Mouse (Mus musculus): ENCODE data around the gene Ntrk1.
"Not testable (repeated sequence)": the region's sequence is repeated elsewhere in the genome, so short reads cannot be mapped to it uniquely, and the experiment has no call there.

Gene Ntrk1

DNA sequence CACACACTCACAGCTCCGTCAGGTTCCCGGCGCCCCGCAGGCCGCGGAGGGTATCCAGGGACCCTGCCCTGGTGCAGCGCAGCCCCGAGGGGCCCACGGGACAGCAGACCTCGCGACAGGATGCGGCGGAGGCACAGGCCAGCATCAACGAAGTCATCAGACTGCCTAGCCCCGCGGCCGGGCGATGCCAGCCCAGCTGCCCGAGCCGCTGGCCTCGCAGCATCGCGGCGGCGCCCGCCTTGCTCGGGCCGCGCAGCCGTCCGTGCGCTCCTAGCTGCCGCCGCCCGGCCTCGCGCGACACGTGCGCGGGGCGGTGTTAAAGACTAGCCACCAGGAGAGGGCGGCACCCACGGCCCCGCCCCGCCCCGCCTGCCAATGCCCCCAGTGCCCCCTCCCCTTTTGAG, at the start of gene Ntrk1:
Gene Ntrk1 (minus strand): TSS at position 241 of the 404 bp plus-strand sequence.
- no peak for DNase-seq (ENCODE audit: low read depth)

DNA sequence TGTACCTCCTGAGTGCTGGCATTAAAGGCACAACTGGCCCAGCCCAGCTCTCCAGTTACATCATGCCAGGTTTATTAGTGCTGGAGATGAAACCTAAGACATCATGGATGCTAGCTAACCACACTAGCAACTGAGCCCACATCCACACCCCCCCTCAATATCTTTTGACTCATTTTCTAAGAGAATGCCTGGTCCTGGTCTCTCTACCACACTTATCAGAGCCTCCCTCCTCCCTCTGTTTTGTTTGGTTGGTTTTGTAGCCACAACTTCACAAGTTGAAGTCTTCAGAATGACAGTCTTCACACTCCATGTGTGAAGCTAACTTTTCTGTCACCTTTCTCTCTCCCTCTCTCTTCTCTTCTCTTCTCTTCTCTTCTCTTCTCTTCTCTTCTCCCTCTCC, 45.9 kb upstream of the Ntrk1 start:
- DNase-seq (ENCODE audit: low read depth), result no peak

- peak; percentile 67 for DNase-seq (ENCODE audit: low read depth)
Measured at GRCm38 (mm10) chr3:87838622-87839021, 43.7 kb upstream of the Ntrk1 start.

DNA sequence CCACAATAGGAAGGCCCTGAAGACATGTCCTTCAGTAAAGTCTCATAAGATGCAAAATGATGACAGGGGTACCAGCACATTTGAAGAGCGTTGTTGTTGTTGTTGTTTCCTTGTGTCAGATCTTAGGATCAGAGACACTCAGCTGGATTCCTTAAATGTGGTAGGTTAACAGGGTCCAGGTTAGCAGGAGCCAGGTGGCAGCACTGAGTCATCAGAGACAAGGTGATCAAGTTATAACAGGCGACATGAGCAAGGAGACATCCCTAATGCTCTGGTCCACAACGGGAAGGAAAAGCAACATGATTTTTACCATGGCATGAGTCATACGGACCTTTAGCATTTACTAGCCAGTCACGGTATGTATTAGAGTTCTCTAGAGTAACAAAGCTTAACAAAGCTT, 38.5 kb upstream of the Ntrk1 start:
- DNase-seq (ENCODE audit: low read depth), result no peak

GRCm38 (mm10) chr3:87832109-87832859, 37.3 kb upstream of the Ntrk1 start:
- DNase-seq (ENCODE audit: low read depth), result no peak

DNA sequence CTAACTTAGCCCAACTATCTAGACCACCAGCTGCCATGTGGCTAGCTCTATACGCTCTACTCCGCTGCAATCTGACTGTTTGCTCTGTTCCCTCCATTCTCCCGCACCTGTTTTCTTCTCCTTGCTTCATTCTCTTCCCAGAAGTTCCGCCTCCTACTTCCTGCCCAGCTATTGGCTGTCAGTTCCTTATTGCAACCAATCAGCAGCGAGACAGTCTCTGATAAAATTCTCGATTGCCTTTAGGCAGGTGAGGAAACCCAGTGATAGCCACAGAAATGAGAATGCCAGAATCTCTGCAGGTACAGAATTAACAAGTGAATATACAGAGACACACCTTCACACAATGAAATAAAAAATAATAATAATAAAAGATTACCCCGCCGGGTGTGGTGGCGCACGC, 34.1 kb upstream of the Ntrk1 start:
- DNase-seq (ENCODE audit: low read depth), result no peak

GRCm38 (mm10) chr3:87828435-87828834, 33.5 kb upstream of the Ntrk1 start:
- no peak for DNase-seq (ENCODE audit: low read depth)

DNA sequence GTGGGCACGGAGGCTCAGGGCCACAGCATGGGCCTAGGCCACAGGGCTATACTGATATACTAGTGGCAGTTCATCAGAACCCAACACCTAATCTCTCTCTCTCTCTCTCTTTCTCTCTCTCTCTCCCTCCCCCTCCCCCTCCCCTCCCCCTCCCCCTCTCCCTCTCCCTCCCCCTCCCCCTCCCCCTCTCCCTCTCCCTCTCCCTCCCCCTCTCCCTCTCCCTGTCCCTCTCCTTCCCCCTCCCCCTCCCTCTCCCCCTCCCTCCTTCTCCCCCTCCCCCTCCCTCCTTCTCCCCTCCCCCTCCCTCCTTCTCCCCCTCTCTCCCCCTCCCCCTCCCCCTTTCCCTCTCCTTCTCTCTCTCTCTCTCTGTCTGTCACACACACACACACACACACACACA, 29.2 kb upstream of the Ntrk1 start, which contains the start of gene Pear1:
Gene Pear1 (minus strand): TSS at position 101 of the 400 bp plus-strand sequence.
- not testable (repeated sequence) for DNase-seq (ENCODE audit: low read depth)

DNA sequence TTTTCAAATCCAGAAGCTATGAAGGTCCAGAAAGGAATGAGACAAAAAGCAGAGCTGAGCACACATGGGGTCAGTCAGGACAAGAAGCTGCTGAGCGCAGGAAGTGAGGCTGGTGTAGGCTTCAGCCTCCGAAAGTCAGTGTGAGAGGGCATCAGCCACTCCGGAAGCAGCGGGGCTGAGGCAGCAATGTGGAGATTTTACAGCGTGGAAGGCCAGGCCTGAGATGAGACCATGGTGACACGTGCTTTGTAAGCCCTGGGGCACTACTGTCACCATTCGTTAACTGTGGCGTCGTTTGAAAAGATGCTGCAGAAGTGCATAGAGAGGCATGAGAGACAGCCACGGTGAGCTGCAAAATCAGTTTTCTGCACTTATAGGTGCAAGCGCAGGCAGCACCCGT, 23.3 kb upstream of the Ntrk1 start:
- DNase-seq (ENCODE audit: low read depth), result no peak

- peak; percentile 85 for DNase-seq (ENCODE audit: low read depth)
Measured at GRCm38 (mm10) chr3:87816646-87817093, 21.7 kb upstream of the Ntrk1 start.

DNA sequence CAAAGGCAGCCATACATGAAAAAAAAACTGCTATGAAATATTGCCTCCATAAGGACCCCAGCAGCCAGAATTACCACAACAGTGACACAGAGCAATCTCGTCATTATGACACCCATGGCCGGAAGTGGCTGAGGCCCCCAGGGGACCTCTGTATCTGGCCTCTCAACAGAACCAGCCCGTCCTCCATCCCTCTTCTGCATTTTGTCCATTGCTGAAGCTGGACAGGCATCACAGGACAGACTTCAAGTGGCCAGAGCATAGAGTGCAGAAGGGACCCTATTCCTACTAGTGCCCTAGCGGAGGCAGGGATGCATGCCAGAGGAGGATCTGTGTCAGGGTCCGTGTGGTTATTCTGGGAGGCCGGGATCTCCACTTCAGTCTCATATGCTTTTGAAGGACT, 21.2 kb upstream of the Ntrk1 start:
- DNase-seq (ENCODE audit: low read depth), result no peak

- DNase-seq (ENCODE audit: low read depth), result no peak
Measured at GRCm38 (mm10) chr3:87812873-87813272, 17.9 kb upstream of the Ntrk1 start.

- DNase-seq (ENCODE audit: low read depth), result no peak
Measured at GRCm38 (mm10) chr3:87812413-87812812, 17.5 kb upstream of the Ntrk1 start.

DNA sequence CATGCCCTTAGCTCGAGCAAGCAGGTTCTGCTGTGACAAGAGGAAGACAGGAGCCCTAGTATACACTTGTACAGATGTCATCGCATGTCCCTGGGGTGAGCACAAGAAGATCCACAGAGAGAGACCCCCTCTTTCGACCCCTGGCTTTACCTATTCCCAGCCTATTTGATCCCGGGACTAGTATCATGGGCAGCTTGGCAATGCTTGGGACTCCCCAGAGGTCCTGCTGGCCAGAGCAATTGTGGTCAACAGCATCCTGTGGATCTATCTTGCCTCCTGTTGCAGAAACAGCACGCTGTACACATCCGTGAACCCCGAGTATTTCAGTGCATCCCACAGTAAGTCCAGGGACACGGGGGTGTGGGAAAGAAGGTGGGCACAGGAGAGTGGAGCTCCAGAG, 16.3 kb upstream of the Ntrk1 start:
- no peak for DNase-seq (ENCODE audit: low read depth)

- no peak for DNase-seq (ENCODE audit: low read depth)
Measured at GRCm38 (mm10) chr3:87809322-87809962, 14.5 kb upstream of the Ntrk1 start.

- DNase-seq (ENCODE audit: low read depth), result no peak
Measured at GRCm38 (mm10) chr3:87804038-87804677, 9.2 kb upstream of the Ntrk1 start.

- no peak for DNase-seq (ENCODE audit: low read depth)
Measured at GRCm38 (mm10) chr3:87801681-87802080, 6.7 kb upstream of the Ntrk1 start.

- no peak for DNase-seq (ENCODE audit: low read depth)
Measured at GRCm38 (mm10) chr3:87796736-87797334, 1.9 kb upstream of the Ntrk1 start, which contains the start of gene Insrr. Gene Insrr, plus strand, starts transcription at chr3:87796951.

DNA sequence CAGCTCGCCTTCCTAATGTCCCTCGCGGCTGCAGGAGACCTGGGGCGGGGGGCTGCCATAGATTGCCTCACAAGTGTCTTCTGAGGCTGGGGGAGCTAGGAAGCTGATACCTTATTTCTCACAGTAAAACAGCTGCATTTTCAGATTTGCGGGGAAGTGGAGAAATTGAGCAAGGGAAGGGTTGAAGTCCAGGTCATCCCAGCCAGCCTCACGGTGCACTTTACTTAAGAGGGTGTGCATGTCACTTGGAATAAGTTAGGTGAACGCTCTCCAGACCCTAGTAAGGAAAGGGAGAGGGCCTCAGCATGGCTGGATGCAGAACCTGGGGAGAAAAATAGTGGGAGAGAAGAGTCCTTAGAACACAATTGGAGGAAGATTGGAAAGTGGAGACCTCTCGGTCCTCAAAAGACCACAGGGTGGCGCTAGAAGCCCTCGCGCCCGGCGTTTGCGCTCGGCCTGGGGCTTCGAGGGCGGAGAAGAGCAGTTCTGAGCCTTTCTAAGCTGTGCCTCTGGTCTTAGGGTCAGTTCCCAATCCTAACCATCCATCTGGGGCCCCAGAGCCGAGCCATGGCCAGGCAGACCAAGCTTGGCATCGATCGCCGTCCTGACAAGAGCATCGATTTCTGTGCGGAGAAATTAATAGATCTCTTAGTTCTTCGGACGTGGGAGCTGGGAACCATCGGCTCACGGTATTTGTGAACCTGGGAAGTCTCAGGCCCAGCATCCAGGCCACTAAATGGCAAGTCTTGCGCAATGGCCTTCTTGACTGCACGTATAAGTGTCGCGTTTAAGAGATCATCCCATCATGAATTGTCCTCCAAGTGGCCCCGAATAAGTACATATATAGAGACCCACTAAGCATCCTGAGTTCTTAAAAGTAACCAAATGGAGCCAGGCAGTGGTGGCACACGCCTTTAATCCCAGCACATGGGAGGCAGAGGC, 645 bp upstream of the Ntrk1 start:
- peak; percentile 54 for DNase-seq (ENCODE audit: low read depth)

GRCm38 (mm10) chr3:87789768-87790167, 5.2 kb downstream of the Ntrk1 start:
- no peak for DNase-seq (ENCODE audit: low read depth)

GRCm38 (mm10) chr3:87789248-87789647, 5.7 kb downstream of the Ntrk1 start:
- no peak for DNase-seq (ENCODE audit: low read depth)

Data from c-Kit-positive CD71-negative TER-119-negative erythroid progenitor cells, embryonic 14.5 days (primary cell).